Comparison of ENCODE assay signal across 8 mouse cellular contexts in the genomic region with DNA sequence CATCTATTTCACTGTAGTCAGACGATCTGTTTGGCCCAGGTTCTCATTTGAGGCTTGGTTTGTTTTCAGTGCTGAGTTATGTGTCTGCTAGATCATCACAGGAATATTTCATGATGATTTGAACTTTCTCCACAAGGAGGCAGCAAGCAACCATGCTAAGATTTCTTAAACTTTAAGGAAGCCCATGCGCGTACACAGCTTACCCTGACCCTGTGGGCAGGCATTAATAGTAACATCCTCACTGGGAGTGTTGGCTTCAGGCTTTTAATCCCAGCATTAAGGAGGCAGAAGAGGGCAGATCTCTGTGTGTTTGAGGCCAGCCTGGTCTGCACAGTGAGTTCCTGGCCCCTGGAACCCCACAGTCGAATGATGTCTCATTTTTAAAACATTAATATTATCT. TPM values are rescaled to one million over a fixed set of nuclear protein-coding genes. Genes with fewer than 3 reads are reported as not detected.
DNase-seq lines count a peak whose midpoint lies in the region; ATAC-seq and TF ChIP-seq lines count a peak whose summit lies in the region.
"Had no signal": no experiment of that assay in that cellular context is flagged by ENCODE, and none has a peak within 500 bp of the region (broad histone marks: within the 10 kb centered on the region; RNA-seq: fewer than 3 reads in every experiment).

No protein-coding gene starts in this region.

- no peaks in the 10 kb centered on the region for H3K9me3 ChIP-seq in limb, embryonic 11.5 days (ENCODE audit: control insufficient read depth, low read length)
- H3K9me3 ChIP-seq in limb, embryonic 10.5 days (replicated peaks): no peaks in the 10 kb centered on the region
- no peaks in the 10 kb centered on the region for H3K9me3 ChIP-seq in MEL (replicated peaks; ENCODE audit: insufficient read depth, low read length)
- H3K9me3 ChIP-seq in heart, embryonic 16.5 days (replicated peaks; ENCODE audit: control insufficient read depth, low read length): no peaks in the 10 kb centered on the region
- H3K9me3 ChIP-seq in limb, embryonic 14.5 days (ENCODE audit: control insufficient read depth, low read length): no peaks in the 10 kb centered on the region
- H3K9me3 ChIP-seq: embryonic facial prominence, embryonic 15.5 days had no signal

- H3K9ac ChIP-seq in limb, embryonic 11.5 days (ENCODE audit: low read length): no peak overlapping the region
- peak overlapping the region; percentile 28; the same call in 1 of the 2 replicates for H3K9ac ChIP-seq in MEL (ENCODE audit: control insufficient read depth, low read depth, low read length, poor library complexity, severe bottlenecking)
- H3K9ac ChIP-seq in heart, embryonic 16.5 days (ENCODE audit: low read length): peak overlapping the region; percentile 43
- H3K9ac ChIP-seq in limb, embryonic 14.5 days (ENCODE audit: low read depth, low read length, severe bottlenecking): no peak overlapping the region
- H3K9ac ChIP-seq: embryonic facial prominence, embryonic 15.5 days had no signal

- no peaks in the 10 kb centered on the region for H3K79me2 ChIP-seq in MEL (ENCODE audit: control insufficient read depth, insufficient read depth, low read length, poor library complexity)

- H3K4me3 ChIP-seq in limb, embryonic 11.5 days (ENCODE audit: low read depth, low read length): no peak overlapping the region
- H3K4me3 ChIP-seq in limb, embryonic 10.5 days: no peak overlapping the region
- no peak overlapping the region for H3K4me3 ChIP-seq in MEL (ENCODE audit: control insufficient read depth in 1 of 2, insufficient read depth in 1 of 2, low read depth in 2 of 2, low read length in 2 of 2)
- H3K4me3 ChIP-seq in heart, embryonic 16.5 days (ENCODE audit: low read length): no peak overlapping the region
- H3K4me3 ChIP-seq in limb, embryonic 14.5 days (replicated peaks; ENCODE audit: low read length): no peak overlapping the region
- H3K4me3 ChIP-seq: embryonic facial prominence, embryonic 15.5 days had no signal

- no peak for TF ChIP-seq POLR2A in MEL (IDR thresholded peaks at IDR 0.05; ENCODE audit: control insufficient read depth in 1 of 2, insufficient read depth in 1 of 2, low read depth in 1 of 2, low read length in 2 of 2, poor library complexity in 1 of 2)
- no peak for TF ChIP-seq POLR2A in limb, embryonic 14.5 days (IDR thresholded peaks at IDR 0.05; ENCODE audit: borderline replicate concordance, extremely low read depth, insufficient read depth, insufficient read length)

- no peaks in the 10 kb centered on the region for H3K4me1 ChIP-seq in limb, embryonic 11.5 days (ENCODE audit: control insufficient read depth, insufficient read depth, low read length)
- H3K4me1 ChIP-seq in limb, embryonic 10.5 days: peaks cover 9% of the 10 kb centered on the region
- peaks cover 9 to 24% of the 10 kb centered on the region in 2 experiments for H3K4me1 ChIP-seq in MEL (ENCODE audit: control insufficient read depth in 1 of 2, insufficient read depth in 2 of 2, low read length in 2 of 2)
- peaks cover 33% of the 10 kb centered on the region for H3K4me1 ChIP-seq in heart, embryonic 16.5 days (ENCODE audit: control insufficient read depth, insufficient read depth, low read length)
- H3K4me1 ChIP-seq in limb, embryonic 14.5 days (ENCODE audit: control insufficient read depth, insufficient read depth, low read length): peaks cover 4% of the 10 kb centered on the region

- 43% methylated on average over 4 of the region's 4 CpGs for WGBS in limb, embryonic 11.5 days
- 43% methylated on average over 4 of the region's 4 CpGs for WGBS in limb, embryonic 10.5 days
- 11% methylated on average over 4 of the region's 4 CpGs for WGBS in heart, embryonic 16.5 days
- 33% methylated on average over 4 of the region's 4 CpGs for WGBS in limb, embryonic 14.5 days

- peak; percentile 36 to 78 (median 64) for TF ChIP-seq CTCF in MEL (IDR thresholded peaks at IDR 0.05 in 2 of 3, conservative IDR thresholded peaks at IDR 0.05 in 1 of 3; ENCODE audit: control insufficient read depth in 1 of 3, insufficient read depth in 1 of 3, low read depth in 2 of 3, low read length in 3 of 3, poor library complexity in 1 of 3, severe bottlenecking in 1 of 3)

- no peak overlapping the region for H3K27ac ChIP-seq in limb, embryonic 11.5 days (replicated peaks; ENCODE audit: low read depth, low read length)
- H3K27ac ChIP-seq in limb, embryonic 10.5 days: no peak overlapping the region
- no peak overlapping the region for H3K27ac ChIP-seq in MEL (ENCODE audit: control insufficient read depth, low read depth, low read length)
- H3K27ac ChIP-seq in heart, embryonic 16.5 days (ENCODE audit: low read length): peak overlapping the region; percentile 90
- no peak overlapping the region for H3K27ac ChIP-seq in limb, embryonic 14.5 days (replicated peaks; ENCODE audit: low read depth, low read length)
- H3K27ac ChIP-seq: embryonic facial prominence, embryonic 15.5 days had no signal

- DNase-seq in limb, embryonic 11.5 days (ENCODE audit: low spot score): peak; percentile 45
- no peak for DNase-seq in limb, embryonic 10.5 days (ENCODE audit: low spot score)
- peak; percentile 90 for DNase-seq in MEL (ENCODE audit: low read depth, low spot score)
- DNase-seq in c-Kit-positive CD71-negative TER-119-negative erythroid progenitor cells, embryonic 14.5 days (ENCODE audit: low read depth): peak; percentile 66
- DNase-seq in limb, embryonic 14.5 days (ENCODE audit: low spot score): peak; percentile 83
- peak; percentile 24 to 42 for DNase-seq in natural killer cell, adult 2 months (ENCODE audit: low spot score in 2 of 2)

- no peak overlapping the region for H3K4me2 ChIP-seq in limb, embryonic 11.5 days (ENCODE audit: low read depth, severe bottlenecking)
- H3K4me2 ChIP-seq in heart, embryonic 16.5 days (ENCODE audit: low read depth, low read length): no peak overlapping the region
- no peak overlapping the region for H3K4me2 ChIP-seq in limb, embryonic 14.5 days (replicated peaks; ENCODE audit: low read depth, low read length, severe bottlenecking)
- H3K4me2 ChIP-seq: embryonic facial prominence, embryonic 15.5 days had no signal

- ATAC-seq in limb, embryonic 11.5 days (ENCODE audit: insufficient number of reproducible peaks, low FRiP score, low TSS enrichment, low read depth): no peak
- peak; percentile 83 for ATAC-seq in heart, embryonic 16.5 days (replicated peaks; ENCODE audit: extremely low read depth, insufficient read depth, low FRiP score)
- ATAC-seq in limb, embryonic 14.5 days (ENCODE audit: low FRiP score, low read depth): no peak

- TF ChIP-seq RAD21 in MEL (IDR thresholded peaks at IDR 0.05; ENCODE audit: low read depth, low read length): peak; percentile 82

- H3K27me3 ChIP-seq in limb, embryonic 11.5 days (ENCODE audit: control insufficient read depth, insufficient read depth, low read length): no peaks in the 10 kb centered on the region
- peaks cover 18% of the 10 kb centered on the region; the same call in 1 of the 2 replicates for H3K27me3 ChIP-seq in limb, embryonic 10.5 days (ENCODE audit: low read depth, poor library complexity, severe bottlenecking)
- H3K27me3 ChIP-seq in MEL (ENCODE audit: control insufficient read depth in 1 of 2, insufficient read depth in 2 of 2, low read length in 2 of 2): no peaks in the 10 kb centered on the region
- no peaks in the 10 kb centered on the region for H3K27me3 ChIP-seq in heart, embryonic 16.5 days (ENCODE audit: control insufficient read depth, insufficient read depth, low read length)
- no peaks in the 10 kb centered on the region for H3K27me3 ChIP-seq in limb, embryonic 14.5 days (ENCODE audit: control insufficient read depth, insufficient read depth, low read length)
- H3K27me3 ChIP-seq: embryonic facial prominence, embryonic 15.5 days had no signal

- TF ChIP-seq EP300 in MEL (IDR thresholded peaks at IDR 0.05; ENCODE audit: low read depth in 1 of 2, low read length in 2 of 2): no peak

- no peaks in the 10 kb centered on the region for H3K36me3 ChIP-seq in limb, embryonic 11.5 days (ENCODE audit: control insufficient read depth, insufficient read depth, low read length)
- peaks cover 5% of the 10 kb centered on the region for H3K36me3 ChIP-seq in limb, embryonic 10.5 days
- peaks cover 0 to 6% of the 10 kb centered on the region in 2 experiments; a peak in 2 of 4 replicates for H3K36me3 ChIP-seq in MEL (ENCODE audit: control insufficient read depth in 1 of 2, insufficient read depth in 2 of 2, low read length in 2 of 2)
- no peaks in the 10 kb centered on the region for H3K36me3 ChIP-seq in heart, embryonic 16.5 days (ENCODE audit: control insufficient read depth, insufficient read depth)
- H3K36me3 ChIP-seq in limb, embryonic 14.5 days (ENCODE audit: control insufficient read depth, insufficient read depth, low read length): peaks cover under 1% of the 10 kb centered on the region; the same call in 1 of the 2 replicates

RNA-seq across cellular contexts. Expression of a gene that starts 13.3 kb away (rescaled TPM):
- 600 and 611 TPM in 2 replicates for polyA plus RNA-seq in limb, embryonic 11.5 days (2014; fragmentation: Nextera tagmentation; extraction: Ambion mirVana)
- polyA plus RNA-seq in limb, embryonic 10.5 days (2016; fragmentation: Nextera tagmentation; extraction: Ambion mirVana): 550 and 645 TPM in 2 replicates
- 567 and 640 TPM in 2 replicates for total RNA-seq in MEL (2012; rRNA removed)
- polyA plus RNA-seq in MEL (2012; ENCODE audit: insufficient read depth in 1 of 2, insufficient read length in 2 of 2, low read depth in 1 of 2, low replicate concordance in 2 of 2, missing spikeins in 1 of 2): 1,000 to 10,000 TPM in 1 of 2 experiments, 100 to 1,000 TPM in 1; 529 to 2,790 TPM
- polyA plus RNA-seq in heart, embryonic 16.5 days (2015; fragmentation: Nextera tagmentation; extraction: Ambion mirVana): 581 and 590 TPM in 2 replicates
- 492 and 618 TPM in 2 replicates for polyA plus RNA-seq in limb, embryonic 14.5 days (2012; rRNA removed)
- 557 and 602 TPM in 2 replicates for polyA plus RNA-seq in limb, embryonic 14.5 days (2014; fragmentation: Nextera tagmentation; extraction: Ambion mirVana)

RNA-seq across cellular contexts. Expression of a gene that starts 18.7 kb away (rescaled TPM):
- polyA plus RNA-seq in limb, embryonic 11.5 days (2014; fragmentation: Nextera tagmentation; extraction: Ambion mirVana): 6.4 and 7.8 TPM in 2 replicates
- 6.5 and 7.9 TPM in 2 replicates for polyA plus RNA-seq in limb, embryonic 10.5 days (2016; fragmentation: Nextera tagmentation; extraction: Ambion mirVana)
- 12.3 and 12.7 TPM in 2 replicates for total RNA-seq in MEL (2012; rRNA removed)
- 100 to 1,000 TPM in 1 of 2 experiments, 10 to 100 TPM in 1; 20.9 to 188 TPM for polyA plus RNA-seq in MEL (2012; ENCODE audit: insufficient read depth in 1 of 2, insufficient read length in 2 of 2, low read depth in 1 of 2, low replicate concordance in 2 of 2, missing spikeins in 1 of 2)
- 11.8 and 25.7 TPM in 2 replicates for polyA plus RNA-seq in heart, embryonic 16.5 days (2015; fragmentation: Nextera tagmentation; extraction: Ambion mirVana)
- 3.8 and 8.2 TPM in 2 replicates for polyA plus RNA-seq in limb, embryonic 14.5 days (2012; rRNA removed)
- polyA plus RNA-seq in limb, embryonic 14.5 days (2014; fragmentation: Nextera tagmentation; extraction: Ambion mirVana): 7.8 and 10.8 TPM in 2 replicates

RNA-seq across cellular contexts. Expression of a gene that starts 22.8 kb away (rescaled TPM):
- polyA plus RNA-seq in limb, embryonic 11.5 days (2014; fragmentation: Nextera tagmentation; extraction: Ambion mirVana): 48.2 and 49.9 TPM in 2 replicates
- 52.0 and 60.7 TPM in 2 replicates for polyA plus RNA-seq in limb, embryonic 10.5 days (2016; fragmentation: Nextera tagmentation; extraction: Ambion mirVana)
- total RNA-seq in MEL (2012; rRNA removed): 0.12 TPM in 1 of 2 replicates, not detected in the other
- under 1 TPM in 1 of 2 experiments, not detected in 1; 0.15 TPM for polyA plus RNA-seq in MEL (2012; ENCODE audit: insufficient read depth in 1 of 2, insufficient read length in 2 of 2, low read depth in 1 of 2, low replicate concordance in 2 of 2, missing spikeins in 1 of 2)
- polyA plus RNA-seq in heart, embryonic 16.5 days (2015; fragmentation: Nextera tagmentation; extraction: Ambion mirVana): 771 and 1,022 TPM in 2 replicates
- polyA plus RNA-seq in limb, embryonic 14.5 days (2012; rRNA removed): 14.5 and 18.2 TPM in 2 replicates
- 32.7 and 37.3 TPM in 2 replicates for polyA plus RNA-seq in limb, embryonic 14.5 days (2014; fragmentation: Nextera tagmentation; extraction: Ambion mirVana)

Comparison
In these comparisons a context has a peak if more than half of its experiments do, and no peak if none do; other contexts are left out.
1. H3K9ac ChIP-seq: peak in MEL (single experiment) and heart, embryonic 16.5 days (single experiment); none in limb, embryonic 11.5 days (single experiment) and limb, embryonic 14.5 days (single experiment).
2. RNA of a gene that starts 22.8 kb away (polyA plus RNA-seq): 771 to 1,022 TPM in heart, embryonic 16.5 days; 52.0 to 60.7 TPM in limb, embryonic 10.5 days, 48.2 to 49.9 TPM in limb, embryonic 11.5 days, 14.5 to 37.3 TPM in limb, embryonic 14.5 days and 0.15 TPM in MEL; every median in the first group is over 10 times any median in the second.